Mouse (Mus musculus) liver, embryonic 11.5 days (tissue): ENCODE measurements around the gene Heatr1. TPM values are rescaled to one million over a fixed set of nuclear protein-coding genes. Genes with fewer than 3 reads are reported as not detected.

Experiments used
- ATAC-seq: fragments of 200-750 bp; cut with Nextera tagmentation; replicated peaks from 2 replicates; pipeline ENCODE4 v1.8.0; 2017; ENCODE audit warnings: moderate number of reproducible peaks, mild to moderate bottlenecking, moderate TSS enrichment, moderate library complexity; ENCODE audit not compliant: low FRiP score
- DNase-seq: peaks from one replicate; pipeline ENCODE4 v3.0.0-alpha.2; 2017; ENCODE audit warnings: low spot score
- H3K27ac ChIP-seq: fragments of 300-500 bp; sonication (generic); 2 replicates; pipeline ENCODE4 v1.5.1; 2014; ENCODE audit warnings: mild to moderate bottlenecking, low read depth, low read length, control low read depth
- H3K27me3 ChIP-seq: fragments of 300-500 bp; sonication (generic); replicated peaks from 2 replicates; pipeline ENCODE4 v1.6.1; 2014; ENCODE audit warnings: low read length, mixed read lengths; ENCODE audit not compliant: control insufficient read depth, insufficient read depth
- H3K36me3 ChIP-seq: fragments of 300-500 bp; sonication (generic); 2 replicates; pipeline ENCODE4 v1.6.1; 2014; ENCODE audit warnings: mild to moderate bottlenecking, low read length, moderate library complexity, mixed read lengths; ENCODE audit not compliant: control insufficient read depth, insufficient read depth
- H3K4me1 ChIP-seq: fragments of 300-500 bp; sonication (generic); replicated peaks from 2 replicates; pipeline ENCODE4 v1.6.1; 2014; ENCODE audit warnings: low read length, mixed read lengths; ENCODE audit not compliant: control insufficient read depth, insufficient read depth
- H3K4me2 ChIP-seq: fragments of 300-500 bp; sonication (generic); 2 replicates; pipeline ENCODE4 v1.6.1; 2014; ENCODE audit warnings: mild to moderate bottlenecking, control low read depth, moderate library complexity
- H3K4me3 ChIP-seq: fragments of 300-500 bp; sonication (generic); 2 replicates; pipeline ENCODE4 v1.5.1; 2014; ENCODE audit warnings: low read depth, low read length, control low read depth
- H3K9ac ChIP-seq: fragments of 300-500 bp; sonication (generic); 2 replicates; pipeline ENCODE4 v1.6.1; 2014; ENCODE audit warnings: low read depth, low read length, control low read depth
- H3K9me3 ChIP-seq: fragments of 300-500 bp; sonication (generic); 2 replicates; pipeline ENCODE4 v1.6.1; 2016; ENCODE audit warnings: low read length, inconsistent platforms, mixed read lengths; ENCODE audit not compliant: control insufficient read depth
- WGBS: fragments of 180-500 bp; shearing (Covaris S2); extraction: QIAGEN DNeasy Blood & Tissue Kit; methylation state at CpG from one replicate; pipeline ENCODE4 v1.1.7; 2014; 5-methylcytosine and 5-hydroxymethylcytosine counted together
- polyA plus RNA-seq: library from polyadenylated mRNA; unstranded; fragments of >200 nt; fragmentation: Nextera tagmentation; extraction: Ambion mirVana; gene quantifications from 2 replicates; pipeline ENCODE4 v1.2.1, GENCODE M21; 2014

Heatr1 gene
- polyA plus RNA-seq, 1 experiment from 2014 or later: 48.8 TPM

DNA sequence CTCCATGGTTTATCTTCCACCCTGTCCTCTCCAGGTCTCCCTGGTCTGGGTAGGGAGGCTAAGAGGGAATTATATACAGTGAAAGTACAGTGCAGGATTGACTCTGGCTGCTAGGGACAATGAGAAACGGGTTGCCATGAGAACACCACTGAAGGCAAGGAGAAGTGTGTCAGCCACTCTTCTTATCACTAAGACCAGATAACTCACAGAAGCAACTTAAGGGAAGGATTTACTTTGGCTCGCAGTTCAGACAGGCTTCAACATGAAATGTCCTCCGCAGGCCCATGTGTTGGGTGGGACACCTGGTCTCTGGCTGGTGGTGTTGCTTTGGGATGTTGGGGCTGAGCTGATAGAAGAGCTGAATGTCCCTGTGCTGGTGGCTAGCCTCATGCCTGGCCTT lies 22.1 kb upstream of the Heatr1 start:
- H3K4me1 ChIP-seq: no peaks in the 10 kb centered on the region
- DNase-seq: no peak
- H3K9me3 ChIP-seq: no peaks in the 10 kb centered on the region
- ATAC-seq: no peak
- WGBS: 46% methylated on average over 3 of the region's 3 CpGs
- no peak overlapping the region for H3K4me2 ChIP-seq
- no peak overlapping the region for H3K4me3 ChIP-seq
- H3K36me3 ChIP-seq: no peaks in the 10 kb centered on the region
- no peaks in the 10 kb centered on the region for H3K27me3 ChIP-seq
- no peak overlapping the region for H3K9ac ChIP-seq
- H3K27ac ChIP-seq: no peak overlapping the region

DNA sequence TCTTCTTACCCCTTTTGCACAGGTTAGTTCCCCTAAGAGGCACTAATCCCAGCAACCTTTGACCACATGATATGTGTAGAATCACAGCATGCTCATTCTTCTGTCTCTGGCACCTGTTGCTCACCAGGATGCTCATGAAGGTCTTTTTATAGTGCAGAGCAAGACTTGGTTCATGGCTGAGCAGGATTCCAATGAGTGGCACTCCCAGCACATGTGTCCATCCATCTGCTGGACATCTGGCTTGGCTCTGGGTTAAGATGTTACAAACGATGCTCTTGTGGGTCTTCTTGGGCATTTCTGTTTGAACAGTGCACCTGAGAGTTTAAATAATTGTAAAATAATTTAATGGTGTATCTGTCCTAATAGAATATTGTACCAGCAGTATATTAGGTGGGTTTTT lies 18.0 kb upstream of the Heatr1 start:
- WGBS: 70% methylated on average over 1 of the region's 1 CpGs
- H3K4me1 ChIP-seq: no peaks in the 10 kb centered on the region

GRCm38 (mm10) chr13:12384796-12385195 lies 10.0 kb upstream of the Heatr1 start:
- Histone ChIP-seq H3K4me2 (no peak overlapping the region), H3K9me3 (no peaks in the 10 kb centered on the region), H3K4me3 (no peak overlapping the region), H3K4me1 (no peaks in the 10 kb centered on the region), H3K27me3 (no peaks in the 10 kb centered on the region), H3K36me3 (no peaks in the 10 kb centered on the region), H3K9ac (no peak overlapping the region), H3K27ac (no peak overlapping the region)
- DNase-seq: no peak
- ATAC-seq: no peak

More for the DNA sequence above, 18.0 kb upstream of the Heatr1 start:
- Histone ChIP-seq H3K27ac (no peak overlapping the region), H3K27me3 (no peaks in the 10 kb centered on the region), H3K9me3 (no peaks in the 10 kb centered on the region), H3K9ac (no peak overlapping the region), H3K4me2 (no peak overlapping the region), H3K36me3 (no peaks in the 10 kb centered on the region), H3K4me3 (no peak overlapping the region)
- DNase-seq (no peak), ATAC-seq (no peak)

- Histone ChIP-seq H3K4me2 (no peak overlapping the region), H3K4me3 (no peak overlapping the region), H3K27me3 (no peaks in the 10 kb centered on the region), H3K9ac (no peak overlapping the region), H3K27ac (no peak overlapping the region), H3K36me3 (no peaks in the 10 kb centered on the region), H3K9me3 (no peaks in the 10 kb centered on the region), H3K4me1 (no peaks in the 10 kb centered on the region)
- ATAC-seq: no peak
- DNase-seq: no peak
Observed at GRCm38 (mm10) chr13:12386286-12386685, 8.5 kb upstream of the Heatr1 start.

DNA sequence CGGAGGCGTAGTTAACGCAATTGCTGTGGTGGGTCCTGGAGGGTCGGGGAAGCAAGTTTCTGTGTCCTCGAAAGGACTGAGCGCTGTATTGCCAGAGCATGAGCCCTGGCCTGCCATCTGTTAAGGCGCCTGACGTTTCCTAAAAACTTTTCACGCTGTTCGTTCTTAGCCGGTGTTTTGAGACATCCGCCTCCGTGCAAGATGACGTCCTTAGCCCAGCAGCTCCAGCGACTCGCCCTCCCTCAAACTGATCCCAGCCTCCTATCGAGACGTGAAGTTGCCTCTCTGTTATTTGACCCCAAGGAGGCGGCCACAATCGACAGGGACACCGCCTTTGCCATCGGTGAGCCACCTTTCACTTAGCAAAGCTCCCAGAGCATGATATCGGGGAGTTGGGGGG lies 744 bp downstream of the Heatr1 start:
- H3K36me3 ChIP-seq: peaks cover 8% of the 10 kb centered on the region; the same call in 1 of the 2 replicates
- peak overlapping the region; percentile 69 for H3K4me2 ChIP-seq
- H3K9ac ChIP-seq: peak overlapping the region; percentile 64
- under 1% methylated on average over 23 of the region's 23 CpGs for WGBS
- H3K27ac ChIP-seq: no peak overlapping the region
- H3K4me1 ChIP-seq: peaks cover 9% of the 10 kb centered on the region
- no peaks in the 10 kb centered on the region for H3K9me3 ChIP-seq
- ATAC-seq (peak; percentile 10; the same call in 1 of the 2 replicates), DNase-seq (peak; percentile 37)
- peak overlapping the region; percentile 94 for H3K4me3 ChIP-seq
- H3K27me3 ChIP-seq: no peaks in the 10 kb centered on the region

DNA sequence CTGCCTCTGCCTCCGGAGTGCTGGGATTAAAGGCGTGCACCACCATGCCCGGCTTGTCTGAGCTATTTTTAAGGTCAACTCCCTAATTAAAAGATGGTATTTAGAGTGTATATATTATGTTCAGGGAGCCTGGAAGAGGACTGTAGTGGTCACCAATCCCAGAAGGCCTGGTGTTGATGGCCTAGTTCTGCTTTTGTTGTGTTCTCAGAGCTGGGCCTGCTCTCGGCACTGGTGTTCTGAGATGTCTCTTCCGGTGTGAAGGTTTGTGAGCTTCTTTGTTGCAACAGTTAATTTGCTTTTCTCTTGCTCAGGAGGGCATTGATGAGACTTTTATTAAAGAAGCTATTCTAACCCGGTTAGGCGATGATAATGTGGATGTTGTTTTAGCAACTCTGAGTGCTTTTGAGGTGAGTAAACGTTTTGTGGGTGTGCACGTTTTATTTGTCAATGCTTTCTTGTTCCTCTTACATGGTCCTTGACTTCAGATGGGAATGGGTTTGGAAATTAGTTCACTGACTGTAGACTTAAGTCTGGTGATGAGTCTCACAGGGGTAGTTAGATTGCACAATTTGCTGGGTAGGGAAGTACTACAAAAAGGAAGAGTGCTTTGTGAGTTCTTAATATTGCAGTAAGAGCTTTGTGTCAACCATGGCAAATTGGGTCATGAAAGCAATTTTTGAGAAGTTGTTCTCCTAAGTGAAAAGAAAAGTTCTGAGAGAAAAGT lies 13.7 kb downstream of the Heatr1 start:
- Histone ChIP-seq H3K9me3 (no peaks in the 10 kb centered on the region), H3K27me3 (no peaks in the 10 kb centered on the region), H3K9ac (no peak overlapping the region), H3K4me1 (no peaks in the 10 kb centered on the region), H3K27ac (no peak overlapping the region), H3K4me3 (no peak overlapping the region), H3K4me2 (no peak overlapping the region), H3K36me3 (peaks cover 25% of the 10 kb centered on the region)
- 87% methylated on average over 9 of the region's 9 CpGs for WGBS
- DNase-seq (no peak), ATAC-seq (no peak; the same call in 1 of the 2 replicates)

DNA sequence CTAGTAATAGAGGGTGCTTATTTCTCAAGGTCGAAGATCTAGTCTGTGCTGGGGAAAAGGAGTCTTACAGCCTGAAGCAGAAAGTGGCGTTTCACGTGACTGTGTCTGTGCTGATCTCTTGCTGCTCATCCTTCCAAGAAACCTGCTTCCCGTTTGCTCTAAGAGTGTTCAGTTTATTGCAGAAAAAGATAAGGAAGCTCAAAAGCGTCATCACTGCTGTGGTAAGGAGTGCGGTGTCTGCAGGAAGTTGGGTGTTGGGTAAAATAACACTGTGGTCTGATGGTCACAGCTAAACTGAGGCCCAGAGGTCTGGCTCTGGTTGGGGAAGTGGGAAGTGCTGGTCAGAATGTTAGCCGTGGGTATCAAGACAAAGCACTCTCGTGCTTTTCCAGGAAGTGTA lies 17.2 kb downstream of the Heatr1 start:
- H3K4me3 ChIP-seq: no peak overlapping the region
- no peak overlapping the region for H3K27ac ChIP-seq
- H3K9me3 ChIP-seq: no peaks in the 10 kb centered on the region
- no peak overlapping the region for H3K4me2 ChIP-seq
- peaks cover 35% of the 10 kb centered on the region for H3K36me3 ChIP-seq
- 35% methylated on average over 8 of the region's 8 CpGs for WGBS
- peak; percentile 80 for ATAC-seq
- no peaks in the 10 kb centered on the region for H3K27me3 ChIP-seq
- no peaks in the 10 kb centered on the region for H3K4me1 ChIP-seq
- no peak for DNase-seq
- H3K9ac ChIP-seq: no peak overlapping the region

GRCm38 (mm10) chr13:12420596-12420995 lies 25.8 kb downstream of the Heatr1 start:
- Histone ChIP-seq H3K4me1 (no peaks in the 10 kb centered on the region), H3K27me3 (no peaks in the 10 kb centered on the region), H3K4me2 (no peak overlapping the region), H3K9ac (no peak overlapping the region), H3K27ac (no peak overlapping the region), H3K36me3 (peaks cover 57% of the 10 kb centered on the region), H3K9me3 (no peaks in the 10 kb centered on the region), H3K4me3 (no peak overlapping the region)
- ATAC-seq (no peak), DNase-seq (no peak)
- WGBS: 90% methylated on average over 9 of the region's 9 CpGs

DNA sequence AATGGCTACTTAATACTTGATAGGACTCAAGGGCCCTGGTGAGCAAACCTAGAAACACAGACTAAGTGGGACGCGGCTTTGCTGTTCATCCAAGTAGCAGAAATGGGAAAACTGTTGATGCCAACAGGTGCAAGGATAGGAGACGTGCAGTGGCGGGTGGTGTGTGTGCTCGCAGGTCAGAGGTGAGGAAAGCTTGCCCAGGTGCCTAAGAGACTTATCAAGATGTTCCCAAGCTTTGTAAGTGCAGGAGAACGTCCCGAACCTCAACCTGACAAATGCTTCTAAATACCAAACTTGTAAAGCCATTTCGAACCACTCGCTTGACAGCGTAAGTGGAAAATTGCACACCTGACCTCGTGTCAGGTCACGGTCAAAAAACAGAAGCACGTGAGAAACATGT lies 33.7 kb downstream of the Heatr1 start:
- peaks cover 49% of the 10 kb centered on the region; the same call in 1 of the 2 replicates for H3K36me3 ChIP-seq
- DNase-seq: no peak
- no peak overlapping the region for H3K4me3 ChIP-seq
- no peaks in the 10 kb centered on the region for H3K4me1 ChIP-seq
- H3K4me2 ChIP-seq: no peak overlapping the region
- 95% methylated on average over 13 of the region's 13 CpGs for WGBS
- no peaks in the 10 kb centered on the region for H3K9me3 ChIP-seq
- ATAC-seq: no peak
- no peaks in the 10 kb centered on the region for H3K27me3 ChIP-seq
- H3K27ac ChIP-seq: no peak overlapping the region
- H3K9ac ChIP-seq: no peak overlapping the region
